Mouse (Mus musculus) urinary bladder, postnatal 25 days (tissue): ENCODE measurements around the gene Sucla2.

Experiments used
- DNase-seq: peaks from one replicate; pipeline ENCODE4 v3.0.0; 2022; ENCODE audit warnings: low spot score

Gene Sucla2

GRCm38 (mm10) chr14:73524766-73525448, at the start of gene Sucla2:
Gene Sucla2, plus strand, starts transcription at chr14:73525319.
- peak; percentile 94 for DNase-seq

- DNase-seq: no peak
Measured at GRCm38 (mm10) chr14:73475506-73475905, 49.6 kb upstream of the Sucla2 start.

GRCm38 (mm10) chr14:73476361-73476934, 48.7 kb upstream of the Sucla2 start:
- no peak for DNase-seq

GRCm38 (mm10) chr14:73477077-73477476, 48.0 kb upstream of the Sucla2 start:
- DNase-seq: no peak

- no peak for DNase-seq
Measured at GRCm38 (mm10) chr14:73478321-73478720, 46.8 kb upstream of the Sucla2 start.

GRCm38 (mm10) chr14:73479771-73480170, 45.3 kb upstream of the Sucla2 start:
- no peak for DNase-seq

GRCm38 (mm10) chr14:73483516-73484229, 41.4 kb upstream of the Sucla2 start:
- DNase-seq: no peak

- DNase-seq: no peak
Measured at GRCm38 (mm10) chr14:73484366-73485110, 40.6 kb upstream of the Sucla2 start.

- no peak for DNase-seq
Measured at GRCm38 (mm10) chr14:73486641-73487040, 38.5 kb upstream of the Sucla2 start.

GRCm38 (mm10) chr14:73493356-73493755, 31.8 kb upstream of the Sucla2 start:
- DNase-seq: no peak

GRCm38 (mm10) chr14:73494122-73494521, 31.0 kb upstream of the Sucla2 start:
- no peak for DNase-seq

- no peak for DNase-seq
Measured at GRCm38 (mm10) chr14:73495753-73496152, 29.4 kb upstream of the Sucla2 start.

GRCm38 (mm10) chr14:73501283-73501682, 23.8 kb upstream of the Sucla2 start:
- no peak for DNase-seq

GRCm38 (mm10) chr14:73501721-73502120, 23.4 kb upstream of the Sucla2 start:
- no peak for DNase-seq

GRCm38 (mm10) chr14:73502591-73503184, 22.4 kb upstream of the Sucla2 start:
- no peak for DNase-seq

- DNase-seq: no peak
Measured at GRCm38 (mm10) chr14:73503237-73503933, 21.7 kb upstream of the Sucla2 start.

- no peak for DNase-seq
Measured at GRCm38 (mm10) chr14:73506283-73506682, 18.8 kb upstream of the Sucla2 start.

GRCm38 (mm10) chr14:73507200-73507599, 17.9 kb upstream of the Sucla2 start:
- DNase-seq: no peak

- no peak for DNase-seq
Measured at GRCm38 (mm10) chr14:73507702-73508376, 17.3 kb upstream of the Sucla2 start.

GRCm38 (mm10) chr14:73508630-73509395, 16.3 kb upstream of the Sucla2 start:
- no peak for DNase-seq
